Mouse (Mus musculus): ENCODE measurements at regions not wholly inside any gene's neighbourhood (a gene's known extent, or its start where the extent isn't known, plus 50 kb on each side); places are given as distances from the start of the nearest gene placed in this dataset.

DNA sequence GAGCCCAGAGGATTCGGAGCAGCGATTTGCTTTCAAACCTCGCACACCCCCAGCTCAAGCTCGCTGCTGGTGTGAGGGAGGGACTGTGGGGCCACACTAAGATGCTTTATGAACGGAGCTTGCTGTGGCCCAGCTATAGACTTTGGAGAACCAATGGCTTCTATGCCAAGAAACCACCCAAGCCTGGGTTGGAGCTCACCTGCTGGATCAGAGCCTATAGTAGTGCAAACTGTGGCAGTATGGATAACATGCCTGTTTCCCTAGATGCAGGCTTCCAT lies 142.5 kb upstream of the A230072I06Rik start:
- DNase-seq (ENCODE audit: low spot score in 2 of 2) = no peak

DNA sequence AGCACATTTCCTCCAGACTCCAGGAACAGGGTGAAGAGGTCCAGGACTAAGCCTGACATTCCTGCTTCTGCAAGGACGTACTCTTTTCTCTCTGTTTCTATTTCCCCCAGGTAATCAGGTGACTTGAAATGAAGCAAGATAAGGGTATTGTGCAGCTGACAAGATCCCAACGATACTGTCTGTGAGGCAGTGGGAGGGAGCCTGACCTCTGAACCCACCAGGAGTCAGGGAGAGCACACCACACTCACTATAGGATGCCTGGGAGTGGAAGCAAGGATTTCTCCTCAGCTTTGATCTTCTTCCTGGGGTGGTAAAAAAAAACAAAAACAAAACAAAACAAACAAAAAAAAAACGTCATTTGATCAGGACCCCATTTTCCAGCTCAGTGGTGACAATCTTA lies 141.1 kb upstream of the A230072I06Rik start:
- no peak for DNase-seq (ENCODE audit: low spot score in 2 of 2)

DNA sequence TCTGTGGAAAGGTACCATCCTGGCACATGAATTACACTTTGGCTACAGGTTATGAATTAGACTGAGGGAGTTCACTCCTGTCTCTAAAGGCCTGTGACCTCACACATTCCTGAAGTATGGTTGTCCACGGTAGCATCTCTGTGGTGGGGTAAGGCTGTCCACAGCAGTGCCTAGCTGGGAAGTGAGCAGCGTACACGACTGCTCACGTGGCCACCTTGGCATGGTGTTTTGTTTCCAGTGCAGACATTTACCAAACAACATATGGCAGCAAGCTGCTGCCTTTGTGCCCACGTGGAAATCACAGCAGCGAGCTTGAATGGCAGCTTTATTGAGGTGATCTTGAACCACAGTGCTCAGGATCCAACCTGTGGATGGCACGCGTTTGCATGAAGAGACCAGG lies 140.7 kb upstream of the A230072I06Rik start:
- DNase-seq (ENCODE audit: low spot score in 2 of 2) = no peak

DNA sequence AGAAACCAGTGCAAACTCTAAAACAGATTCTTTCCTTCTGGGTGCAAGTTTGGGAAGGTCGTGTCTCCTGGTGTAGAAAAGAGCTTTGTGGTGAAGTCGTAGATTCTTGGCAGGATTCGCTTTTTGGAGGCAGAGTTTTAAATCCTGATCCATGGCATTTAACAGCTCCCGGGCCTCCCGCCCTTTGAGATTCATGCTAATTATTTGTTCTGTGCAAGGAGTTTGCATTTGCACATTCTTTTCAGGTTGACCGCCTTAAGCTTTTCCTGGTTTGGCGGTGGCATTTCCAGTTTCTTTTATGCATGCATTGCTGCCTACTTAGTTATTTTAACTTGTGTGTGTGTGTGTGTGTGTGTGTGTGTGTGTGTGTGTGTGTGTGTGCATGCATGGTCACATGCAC lies 126.9 kb upstream of the A230072I06Rik start:
- DNase-seq (ENCODE audit: low spot score in 2 of 2) = no peak

DNA sequence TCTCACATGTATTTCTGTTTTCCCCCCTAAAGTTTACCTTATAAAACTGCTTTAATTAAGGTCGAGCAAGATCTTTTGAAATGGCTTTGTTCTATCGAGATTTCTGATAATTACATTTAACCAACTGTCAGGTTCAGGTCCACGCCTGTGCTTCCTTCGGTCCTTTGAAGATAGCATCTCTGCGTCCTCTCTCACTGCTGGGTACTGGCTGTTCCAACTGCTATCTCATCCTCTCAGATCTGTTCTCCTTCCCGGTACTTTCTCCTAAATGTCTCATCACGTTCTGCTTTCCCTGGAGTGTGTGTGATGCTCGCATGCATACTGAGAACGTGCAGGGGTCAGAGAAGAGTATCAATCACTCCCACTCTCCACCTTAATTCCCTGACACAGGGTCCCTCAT lies 125.8 kb upstream of the A230072I06Rik start:
- DNase-seq (ENCODE audit: low spot score in 2 of 2) = no peak

DNA sequence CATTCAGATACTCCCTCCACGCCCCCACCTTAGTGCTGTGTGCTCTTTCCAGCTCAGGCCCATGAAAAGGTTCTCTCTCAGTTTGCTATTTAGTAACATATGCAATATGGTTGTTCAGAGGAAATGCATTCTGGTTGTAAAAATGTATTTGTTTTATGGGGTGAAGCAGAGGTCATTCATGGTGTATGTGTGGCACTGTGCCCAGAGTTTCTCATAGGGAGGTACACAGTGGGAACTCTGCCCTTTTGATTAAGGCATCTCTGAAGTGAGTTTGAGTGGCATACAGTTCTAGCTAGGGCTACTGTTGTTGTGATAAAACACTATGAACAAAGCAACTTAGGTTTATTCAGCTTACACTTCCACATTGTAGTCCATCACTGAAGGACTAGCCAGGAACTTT lies 121.7 kb upstream of the A230072I06Rik start:
- no peak for DNase-seq (ENCODE audit: low spot score in 2 of 2)

DNA sequence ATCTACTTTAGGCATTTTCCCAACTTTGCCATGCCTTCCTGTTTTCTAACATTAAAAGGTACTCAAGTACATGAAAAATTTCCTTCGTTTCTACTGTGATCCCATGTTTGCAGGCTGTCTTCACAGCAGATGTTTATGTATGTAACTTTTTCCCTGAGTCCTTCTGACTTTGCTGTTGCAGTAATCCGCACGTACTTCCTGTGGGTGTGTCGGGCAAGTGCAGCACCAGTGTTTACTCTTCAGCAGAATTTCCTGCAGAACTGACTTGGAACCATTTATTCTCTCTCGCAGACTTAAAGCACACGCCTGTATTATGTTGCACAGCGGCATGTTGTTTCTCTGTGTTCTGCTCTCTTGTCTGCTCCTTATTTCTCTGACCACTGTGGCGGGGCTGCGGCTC lies 120.4 kb upstream of the A230072I06Rik start:
- no peak for DNase-seq (ENCODE audit: low spot score in 2 of 2)

DNA sequence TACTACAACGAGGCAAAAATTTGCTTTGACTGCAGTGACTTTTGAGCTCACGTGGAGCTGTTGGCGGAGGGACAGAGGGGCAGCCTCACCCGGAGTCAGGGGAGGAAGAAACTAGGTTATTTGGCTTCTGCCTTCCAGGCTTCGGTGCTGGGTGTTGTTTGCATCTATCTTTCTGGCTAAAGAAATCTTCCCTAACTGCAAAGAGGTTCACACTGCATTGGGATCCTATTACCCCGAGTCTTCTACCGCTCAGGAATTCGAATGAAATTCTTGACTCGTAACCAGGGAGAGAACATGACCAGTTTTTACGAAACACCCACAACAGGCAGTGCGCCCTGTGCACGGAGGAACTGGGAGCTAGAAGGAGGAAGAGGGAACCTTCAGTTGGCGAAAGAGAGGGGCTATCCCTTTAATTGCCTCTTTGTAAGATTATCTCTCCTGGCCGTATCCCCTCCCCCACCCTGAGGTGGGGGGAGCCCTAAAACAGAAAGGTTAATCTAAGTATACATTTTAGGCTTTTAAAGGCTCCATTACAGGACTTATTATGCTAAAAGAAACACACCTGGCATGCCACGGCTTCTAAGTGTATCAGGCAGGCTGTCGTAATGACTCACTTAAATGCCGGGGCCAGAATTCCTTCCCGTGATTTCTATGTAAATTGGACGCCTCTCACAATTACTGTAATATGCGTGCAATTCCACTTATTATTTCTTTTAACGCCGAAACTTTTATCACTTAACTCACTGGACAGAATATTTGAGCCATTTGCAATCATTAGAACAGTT lies 115.5 kb upstream of the A230072I06Rik start:
- DNase-seq (ENCODE audit: low spot score in 2 of 2) = no peak

DNA sequence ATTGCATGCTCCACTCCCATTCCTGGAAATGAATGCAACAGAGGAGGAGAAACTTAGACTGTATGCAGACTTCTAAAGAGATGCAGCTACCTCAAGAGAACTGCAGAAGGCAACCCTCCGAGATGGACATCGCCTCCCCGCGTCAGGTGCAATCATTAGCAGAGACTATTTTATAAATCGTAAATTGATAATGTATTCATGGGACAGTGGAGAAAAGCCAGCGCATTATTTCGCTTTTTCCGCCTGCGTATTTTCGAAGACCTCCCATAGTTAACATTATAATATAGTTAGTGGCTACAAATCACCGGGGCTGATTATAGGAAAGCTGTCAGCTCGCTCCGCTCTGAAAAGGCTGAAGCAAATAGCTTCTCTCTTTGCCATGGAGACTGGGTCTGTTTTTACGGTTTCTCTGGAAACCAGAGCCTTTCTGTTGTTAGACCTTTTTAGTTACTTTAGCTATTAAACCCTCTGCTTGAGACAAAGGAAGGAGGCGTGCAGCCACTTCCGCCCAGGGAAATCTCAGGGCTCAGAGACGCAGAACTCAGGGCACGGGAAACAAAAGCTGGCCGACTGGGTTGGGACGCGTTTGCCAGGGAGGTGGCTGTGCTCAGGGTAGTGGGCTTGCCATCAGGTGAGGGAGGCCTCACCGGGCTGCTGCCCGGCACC lies 113.0 kb upstream of the A230072I06Rik start:
- no peak for DNase-seq (ENCODE audit: low spot score in 2 of 2)

DNA sequence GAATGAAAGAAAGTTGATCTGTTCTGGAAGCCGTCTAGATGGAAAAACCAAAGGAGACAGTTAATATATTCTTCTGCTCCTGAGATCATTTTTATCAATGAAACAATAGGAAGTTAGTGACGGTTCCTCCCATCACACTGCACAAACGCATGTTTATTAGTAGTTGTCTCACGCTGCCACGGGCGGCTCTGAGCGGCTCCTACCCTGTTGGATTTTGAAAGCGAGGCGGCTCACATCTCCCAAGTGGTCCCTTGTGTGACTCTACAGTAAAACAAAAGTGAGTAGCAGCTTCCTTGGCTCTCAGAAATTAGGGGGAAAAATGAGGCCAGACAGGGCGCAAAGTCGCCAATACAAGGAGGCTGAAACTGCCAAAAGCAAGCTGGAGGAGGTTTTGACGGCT lies 106.8 kb upstream of the A230072I06Rik start:
- no peak for DNase-seq (ENCODE audit: low spot score in 2 of 2)

DNA sequence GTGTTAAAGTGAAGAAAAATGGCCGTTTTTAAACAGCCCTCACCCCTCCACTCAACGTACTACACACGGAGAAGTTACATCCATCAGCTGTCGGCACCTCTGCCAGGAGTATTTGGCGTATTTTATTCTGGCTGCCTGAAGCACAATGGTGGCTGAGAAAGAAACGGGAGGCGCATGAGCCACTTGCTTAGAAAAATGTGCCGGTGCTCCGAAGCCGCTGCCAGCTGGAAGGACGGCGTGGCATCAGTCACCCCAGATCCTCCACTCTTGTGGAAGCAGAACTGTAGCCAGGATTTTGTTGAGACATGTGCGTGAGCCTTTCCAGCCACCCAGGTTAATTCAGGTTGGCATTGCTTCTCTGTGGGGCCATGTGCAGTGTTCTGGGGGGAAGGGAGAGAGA lies 103.1 kb upstream of the A230072I06Rik start:
- no peak for DNase-seq (ENCODE audit: low spot score in 2 of 2)

DNA sequence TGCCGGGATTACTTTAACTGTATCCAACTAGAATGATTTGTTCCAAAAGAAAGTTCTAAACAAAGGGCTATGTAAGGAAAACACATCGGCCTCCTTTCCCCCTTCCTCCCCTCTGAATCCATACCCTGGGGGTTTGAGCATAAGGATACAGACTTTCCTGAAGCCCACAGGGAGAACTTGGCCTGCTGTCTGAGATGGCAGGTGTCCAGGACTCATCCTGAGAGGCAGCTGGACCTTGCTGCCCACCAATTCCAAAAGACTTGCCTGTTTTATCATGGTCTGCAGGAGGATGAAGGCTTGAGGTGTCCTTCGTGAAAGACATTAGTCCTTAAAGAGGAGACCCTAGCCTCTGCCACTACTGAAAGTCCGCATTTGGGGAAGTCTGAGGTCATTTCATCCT lies 94.0 kb upstream of the A230072I06Rik start:
- no peak for DNase-seq (ENCODE audit: low spot score in 2 of 2)

DNA sequence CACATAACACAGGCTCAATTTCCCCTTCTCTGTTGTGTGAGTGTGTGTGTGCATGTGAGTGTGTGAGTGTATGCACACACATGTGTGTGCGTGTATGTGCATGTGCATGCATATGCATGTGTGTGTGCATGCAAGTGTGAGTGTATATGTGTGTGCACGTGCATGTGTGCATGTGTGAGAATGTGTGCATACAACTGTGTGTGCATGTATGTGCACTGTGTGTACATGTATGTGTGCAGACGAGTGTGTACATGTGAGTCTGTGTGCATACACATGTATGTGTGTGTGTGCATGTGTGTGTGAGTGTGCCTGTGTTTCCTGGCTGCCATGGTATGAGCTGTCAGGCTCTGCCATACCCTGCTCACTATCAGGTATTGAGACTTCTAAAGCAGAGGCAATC lies 91.3 kb upstream of the A230072I06Rik start:
- DNase-seq (ENCODE audit: low spot score in 2 of 2) = no peak

DNA sequence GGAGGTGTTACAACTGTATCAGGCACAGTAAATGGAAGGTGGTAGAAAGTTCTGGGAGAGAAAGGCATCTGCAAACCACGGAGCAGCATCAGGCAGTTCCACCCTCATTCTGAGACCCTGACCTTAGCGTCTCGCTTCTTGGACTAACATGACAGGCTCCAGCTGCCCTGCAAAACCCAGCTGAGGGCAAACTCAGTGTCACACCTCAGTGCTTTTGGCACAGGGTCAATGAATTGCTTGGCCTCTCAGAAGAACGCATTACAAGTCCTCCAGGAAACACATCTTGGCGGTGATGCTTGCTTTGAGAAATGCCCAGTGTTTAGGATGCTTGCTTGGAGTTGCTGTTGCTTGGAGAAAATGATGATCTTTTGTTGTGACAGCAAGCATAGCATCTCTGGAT lies 90.2 kb upstream of the A230072I06Rik start:
- DNase-seq (ENCODE audit: low spot score in 2 of 2) = no peak

DNA sequence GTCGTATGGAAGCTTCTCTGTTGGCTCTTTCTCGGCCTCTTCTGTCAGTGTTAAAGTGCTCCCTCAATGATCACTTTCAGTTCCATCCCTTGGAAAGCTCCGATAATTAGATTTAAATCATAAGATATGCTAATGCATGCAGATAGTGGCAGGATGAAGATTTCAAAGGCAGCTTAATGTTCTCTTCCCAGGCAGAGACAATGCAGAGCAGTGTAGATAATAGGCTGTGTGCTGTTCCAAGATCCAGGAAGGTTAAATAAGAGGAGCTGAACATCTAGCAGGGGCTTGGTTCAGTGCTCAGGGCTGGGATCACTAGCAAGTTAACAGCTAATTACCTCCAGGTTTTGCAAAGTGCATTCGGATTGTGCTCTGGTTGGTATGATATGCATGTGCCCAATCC lies 89.7 kb upstream of the A230072I06Rik start:
- no peak for DNase-seq (ENCODE audit: low spot score in 2 of 2)

DNA sequence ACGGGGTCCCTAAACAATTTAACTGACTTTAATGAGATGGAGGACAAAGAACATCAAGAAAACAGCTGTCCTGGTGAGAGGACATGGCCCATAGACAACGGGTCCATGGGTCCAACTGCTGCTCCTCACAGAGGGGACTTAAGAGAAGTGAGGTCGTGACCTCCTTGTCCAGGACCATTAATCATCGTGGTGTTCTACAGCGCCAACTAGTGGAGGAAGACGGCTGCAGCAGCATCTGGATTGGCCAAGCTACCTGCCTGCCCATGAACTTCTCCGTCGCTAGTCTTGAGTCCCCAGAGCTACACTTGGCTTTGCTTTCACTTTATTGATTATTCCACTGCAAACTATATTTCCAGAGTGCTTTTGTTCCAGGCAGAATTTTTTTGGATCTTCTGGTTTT lies 86.6 kb upstream of the A230072I06Rik start:
- DNase-seq (ENCODE audit: low spot score in 2 of 2) = no peak

DNA sequence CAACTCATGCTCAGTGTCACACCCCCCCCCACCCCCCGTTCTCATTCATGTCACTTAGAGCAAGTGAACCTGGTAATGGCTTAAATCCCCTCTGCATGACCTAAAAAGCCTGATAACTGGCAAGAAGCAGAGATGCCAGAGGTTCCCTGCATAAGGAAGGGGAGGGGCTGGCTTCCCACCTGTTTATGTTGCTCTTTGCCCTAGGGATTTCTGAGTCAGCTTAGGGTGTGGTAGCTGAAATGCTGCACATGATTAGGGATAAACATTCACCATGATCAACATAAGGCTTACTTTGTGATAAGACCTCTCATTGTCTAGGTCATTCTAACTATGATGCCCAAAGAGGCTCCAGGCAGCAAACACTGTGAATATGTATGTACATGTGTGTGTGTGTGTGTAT lies 72.7 kb upstream of the A230072I06Rik start:
- DNase-seq (ENCODE audit: low spot score in 2 of 2) = no peak

DNA sequence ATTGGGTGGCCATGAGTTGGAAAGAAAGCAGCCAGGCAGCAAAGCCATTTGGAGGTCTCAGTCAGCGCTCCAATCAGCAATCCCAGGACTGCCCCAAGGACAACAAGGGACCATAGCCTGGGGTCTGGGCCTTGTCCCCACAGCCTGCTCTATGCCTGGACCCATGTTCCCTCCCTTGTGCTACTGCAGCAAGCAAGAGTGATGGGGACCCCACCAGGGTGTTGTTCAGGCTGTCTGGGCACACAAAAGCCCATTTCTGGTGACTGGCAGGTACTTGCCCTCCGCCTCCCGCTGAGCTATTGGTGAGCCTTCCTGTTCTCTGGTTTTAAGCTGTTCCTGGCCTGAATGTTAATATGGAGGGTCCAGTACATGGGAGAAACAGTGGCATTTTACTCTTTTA lies 71.2 kb upstream of the A230072I06Rik start:
- DNase-seq (ENCODE audit: low spot score in 2 of 2) = no peak

DNA sequence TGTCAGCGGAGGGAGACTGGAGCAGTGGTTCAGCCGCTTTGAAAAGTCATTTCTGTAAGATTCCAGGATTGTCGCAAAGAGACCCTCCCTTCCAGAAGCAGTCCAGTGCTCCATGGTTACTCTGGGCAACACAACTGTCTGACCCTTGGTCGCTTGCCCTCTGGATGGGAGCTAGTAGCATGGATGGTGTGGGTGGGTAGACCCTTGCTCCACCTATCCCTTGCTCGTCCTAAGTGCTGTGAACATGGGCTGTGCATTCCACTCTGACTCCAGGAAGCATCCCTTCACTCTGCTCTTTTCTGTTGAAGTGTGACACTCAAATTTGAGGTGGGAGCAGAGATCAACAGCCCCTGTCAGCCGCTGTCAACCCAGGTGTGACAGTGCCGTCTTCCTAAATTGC lies 64.8 kb upstream of the A230072I06Rik start:
- no peak for DNase-seq (ENCODE audit: low spot score in 2 of 2)

DNA sequence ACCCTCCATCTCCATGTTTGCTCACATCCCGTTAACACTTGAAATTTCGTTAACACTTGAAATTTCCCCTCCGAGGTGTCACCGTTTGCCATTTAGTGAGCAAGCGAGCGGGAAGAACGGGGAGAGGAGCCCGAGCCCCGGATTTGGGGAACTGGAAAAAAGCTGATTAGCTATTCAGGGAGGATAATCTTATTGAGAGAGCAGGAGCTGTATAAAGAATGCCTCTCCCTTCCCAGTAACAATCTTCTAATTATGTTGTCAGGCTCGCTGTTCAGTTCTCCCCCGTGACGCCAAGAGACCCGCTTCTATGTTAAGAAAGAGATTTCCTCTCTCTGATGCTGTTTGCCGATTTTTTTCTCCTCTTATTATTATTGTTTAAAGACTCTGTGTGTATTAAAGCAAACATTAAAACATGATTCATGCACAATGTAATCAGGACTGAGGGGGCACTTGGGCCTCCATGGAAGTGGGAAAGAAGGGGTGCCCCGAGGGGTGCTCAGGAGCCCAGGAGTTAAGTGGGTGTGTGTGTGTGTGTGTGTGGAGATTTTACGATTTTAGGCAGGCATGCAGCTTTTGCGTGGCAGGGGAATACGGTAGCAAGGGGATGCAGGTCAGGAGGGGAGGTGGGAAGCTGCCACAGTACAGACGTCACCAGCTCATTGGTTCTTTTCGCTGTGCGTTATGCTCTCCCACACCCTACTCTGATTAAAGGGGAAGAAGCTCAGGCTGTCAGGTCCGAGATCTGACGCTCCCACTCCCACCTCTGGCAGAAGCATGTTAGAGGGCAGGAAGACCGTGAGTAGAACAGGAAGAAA lies 64.2 kb upstream of the A230072I06Rik start:
- DNase-seq (ENCODE audit: low spot score in 2 of 2) = peak in 1 of 2 experiments; percentile 25

DNA sequence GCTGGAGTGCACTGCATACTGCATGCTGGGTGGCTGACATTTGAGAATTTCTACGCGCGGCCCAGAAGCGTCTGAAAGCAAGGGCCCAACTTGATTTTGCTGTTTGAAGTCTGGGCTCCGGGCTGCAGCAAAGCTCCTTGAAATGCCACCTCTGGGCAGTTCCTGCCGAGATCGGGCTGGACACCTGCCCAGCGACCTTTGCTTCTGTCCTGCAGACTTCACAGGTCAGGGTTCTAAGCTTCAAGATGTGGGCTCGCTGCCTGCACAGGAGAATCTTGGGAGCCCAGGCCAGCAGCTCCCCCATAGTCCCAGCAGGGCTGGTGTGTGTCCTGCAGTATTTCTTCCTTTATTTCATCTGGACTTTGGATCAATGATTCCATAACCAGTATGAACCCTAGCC lies 57.1 kb upstream of the A230072I06Rik start:
- DNase-seq (ENCODE audit: low spot score in 2 of 2) = no peak

DNA sequence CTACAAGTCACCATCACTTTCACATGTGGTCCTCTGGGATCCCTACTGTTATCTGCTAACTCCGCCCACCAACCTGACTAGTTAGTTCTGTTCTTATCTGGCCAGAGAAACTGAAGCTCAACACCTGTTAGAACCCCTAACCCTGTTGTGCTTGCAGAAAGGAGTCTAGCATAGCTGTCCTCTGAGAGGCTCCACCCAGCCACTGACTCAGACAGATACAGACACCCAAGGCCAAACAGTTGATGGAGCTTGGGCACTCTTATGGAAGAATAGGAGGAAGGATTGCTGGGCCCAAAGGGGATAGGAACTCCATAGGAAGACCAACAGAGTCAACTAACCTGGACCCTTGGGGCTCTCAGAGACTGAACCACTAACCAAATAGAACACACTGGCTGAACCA lies 55.2 kb upstream of the A230072I06Rik start:
- DNase-seq (ENCODE audit: low spot score in 2 of 2) = no peak

All from frontal cortex, postnatal 10 days (tissue).